Mouse (Mus musculus): ENCODE results near the gene Olfr980. TPM values are rescaled to one million over a fixed set of nuclear protein-coding genes. Genes with fewer than 3 reads are reported as not detected.
"Not testable (repeated sequence)": the region's sequence is repeated elsewhere in the genome, so short reads cannot be mapped to it uniquely, and the experiment has no call there.

Olfr980 gene
- not detected for total RNA-seq (2022)

DNA sequence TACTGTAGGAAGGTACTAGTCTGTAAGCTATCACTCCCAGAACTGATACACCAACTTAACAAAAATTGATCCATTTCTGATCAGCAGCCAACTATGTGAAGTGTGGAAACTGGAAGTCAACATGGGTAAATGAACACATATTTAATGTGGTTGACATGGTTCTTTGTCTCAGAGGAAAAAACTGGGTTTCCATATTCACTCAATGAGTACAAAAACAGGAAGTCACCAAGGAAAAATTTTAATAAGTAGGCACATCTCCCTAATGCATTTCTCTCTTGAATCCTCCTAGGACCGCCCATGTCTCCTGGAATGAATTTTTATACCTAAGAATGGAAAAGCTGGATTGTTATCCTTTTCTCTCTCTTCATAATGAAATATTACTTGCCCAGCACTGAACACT lies at the start of gene Olfr980:
Gene Olfr980 (minus strand): TSS at position 101 of the 400 bp plus-strand sequence.
- no peak for DNase-seq (ENCODE audit: low spot score in 2 of 2)

DNA sequence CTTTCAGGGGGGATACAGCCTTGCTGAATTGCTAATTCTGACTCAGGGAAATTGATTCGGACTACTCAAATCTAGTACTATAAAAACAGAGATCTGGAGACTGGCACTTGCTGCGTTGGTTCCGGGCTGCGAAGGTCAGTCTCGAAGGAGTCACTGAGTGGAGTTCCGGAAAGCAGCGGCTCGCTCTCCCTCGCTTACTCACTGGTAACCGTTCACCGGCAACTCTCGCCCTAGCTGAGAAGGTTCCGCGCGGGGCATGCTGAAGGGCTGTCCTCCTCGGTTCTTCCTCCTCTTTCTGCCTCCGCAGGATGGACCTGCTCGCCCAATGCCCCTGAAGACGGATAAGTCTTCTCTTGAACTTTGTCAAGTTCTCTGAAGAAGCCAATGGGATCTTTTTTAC lies 40.8 kb upstream of the Olfr980 start:
- DNase-seq (ENCODE audit: low spot score in 2 of 2): no peak

DNA sequence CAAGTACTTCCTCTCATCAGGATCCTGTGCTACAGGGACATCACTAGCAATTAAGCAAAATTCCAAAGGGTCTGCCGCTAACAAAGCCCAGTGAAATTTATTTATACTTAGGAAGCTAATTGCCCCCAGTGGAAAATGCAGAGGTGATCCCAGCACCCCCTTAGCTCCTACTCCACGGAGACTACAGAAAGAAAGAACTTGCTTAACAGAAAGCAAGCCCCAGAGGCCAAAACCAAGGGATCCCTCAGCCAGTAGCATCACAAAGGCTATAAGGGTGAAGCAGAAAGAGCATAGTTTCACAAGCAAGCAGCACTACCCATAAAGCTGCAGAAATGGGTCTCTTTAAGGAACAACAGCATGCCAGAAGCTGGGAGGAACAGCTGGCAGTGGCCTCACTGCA lies 11.8 kb upstream of the Olfr980 start, which contains the start of gene Olfr981:
Gene Olfr981 (plus strand): TSS at position 301 of the 400 bp plus-strand sequence.
- no peak for DNase-seq (ENCODE audit: low spot score in 2 of 2)

DNA sequence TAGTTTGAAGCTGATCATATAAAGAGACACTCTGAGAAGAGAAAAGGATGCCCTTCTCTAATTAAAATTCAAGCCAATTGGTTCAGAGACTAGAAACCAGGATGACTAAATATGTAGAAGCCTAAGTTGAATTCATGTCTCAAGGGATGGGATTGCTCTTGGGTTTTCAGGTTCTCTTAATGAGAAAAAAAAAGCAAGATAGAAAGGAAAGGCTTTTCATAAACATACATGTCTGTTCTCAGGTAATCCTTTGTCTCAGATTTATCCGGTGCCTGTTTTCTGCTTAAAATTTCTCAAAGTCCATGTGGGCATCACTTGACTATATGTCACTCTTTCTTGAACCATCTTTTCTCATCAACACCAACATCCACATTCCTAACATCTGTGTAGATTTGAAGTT lies 6.0 kb downstream of the Olfr980 start, which contains the start of gene Olfr979:
Gene Olfr979 (minus strand): TSS at position 101 of the 400 bp plus-strand sequence.
- no peak for DNase-seq (ENCODE audit: low spot score in 2 of 2)

DNA sequence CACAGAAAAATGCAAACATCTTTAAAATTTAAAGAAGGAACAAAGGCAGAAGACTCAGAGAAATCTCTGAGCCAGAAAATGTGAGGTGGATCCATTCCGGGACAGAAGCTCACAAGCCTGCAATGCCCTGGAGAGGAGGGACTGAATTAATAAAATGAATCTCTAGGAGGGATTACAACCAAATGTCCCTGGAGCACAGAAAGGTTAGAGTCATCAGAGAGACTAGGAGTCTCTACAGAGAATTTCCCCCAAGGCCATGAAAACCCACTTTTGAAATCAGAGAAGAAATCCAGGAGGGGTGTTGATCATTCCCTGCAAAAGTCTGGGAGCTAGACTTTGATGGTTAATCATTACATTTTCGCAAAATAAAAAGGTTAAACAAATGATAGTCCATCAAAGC lies 17.6 kb downstream of the Olfr980 start, which contains the start of gene Olfr978:
Gene Olfr978 (plus strand): TSS at position 301 of the 400 bp plus-strand sequence.
- no peak for DNase-seq (ENCODE audit: low spot score in 2 of 2)

DNA sequence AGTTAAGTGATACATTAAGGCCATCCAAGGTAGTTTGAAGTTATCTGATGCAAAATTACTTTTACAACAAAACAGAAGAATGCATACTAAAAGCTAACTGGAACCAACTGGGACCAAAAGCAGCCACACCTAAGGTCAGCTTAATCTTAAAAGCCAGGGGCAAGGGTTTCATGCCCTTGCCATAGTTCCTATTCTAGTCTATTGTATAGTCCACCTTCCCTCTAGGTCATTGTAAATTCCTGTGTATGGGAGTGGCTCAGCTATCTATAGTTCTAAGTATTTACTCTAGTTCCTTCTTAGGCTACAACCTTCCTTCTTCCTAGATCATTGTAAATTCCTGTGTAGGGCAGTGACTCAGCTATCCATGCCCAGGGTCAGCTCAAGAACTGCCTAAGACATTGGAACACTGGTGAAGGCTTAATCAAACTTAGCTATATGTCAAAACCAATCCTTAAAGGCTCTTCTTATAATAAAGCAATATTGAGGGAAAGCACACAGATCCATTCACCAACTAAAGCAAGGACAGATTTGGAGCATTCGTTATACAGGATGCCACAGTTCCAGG lies 32.7 kb downstream of the Olfr980 start:
- not testable (repeated sequence) for DNase-seq (ENCODE audit: low spot score in 2 of 2)

DNA sequence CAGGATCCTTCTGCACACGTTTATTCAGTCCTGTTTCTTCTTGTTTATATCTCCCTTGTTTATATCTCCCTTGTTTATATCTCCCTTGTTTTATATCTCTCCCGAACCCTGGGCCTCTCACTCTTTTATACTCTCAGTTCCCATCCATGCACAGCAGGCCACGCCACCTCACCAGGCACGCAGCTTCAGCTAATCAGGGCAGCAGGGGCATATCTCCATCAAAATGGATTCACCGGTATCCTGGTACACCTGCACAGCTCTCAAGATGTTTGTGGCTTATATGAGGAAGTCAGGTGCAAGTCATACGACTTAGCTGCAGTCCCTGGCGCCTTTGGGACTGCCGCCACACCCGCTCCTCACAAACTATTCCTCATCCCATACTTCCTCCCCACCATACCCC lies 48.3 kb downstream of the Olfr980 start, which contains the start of gene Olfr976:
Gene Olfr976 (minus strand): TSS at position 101 of the 400 bp plus-strand sequence.
- DNase-seq (ENCODE audit: low spot score in 2 of 2): not testable (repeated sequence)

Other genes starting within 250 kb of the Olfr980 start
- not detected for gene Olfr968, start 226.3 kb downstream of the Olfr980 start, total RNA-seq (2022)
- not detected for gene Olfr969, start 218.6 kb downstream of the Olfr980 start, total RNA-seq (2022)
- not detected for gene Olfr970, start 200.7 kb downstream of the Olfr980 start, total RNA-seq (2022)
- not detected for gene Olfr971, start 172.7 kb downstream of the Olfr980 start, total RNA-seq (2022)
- not detected for gene Olfr972, start 143.2 kb downstream of the Olfr980 start, total RNA-seq (2022)
- not detected for gene Olfr229, start 102.2 kb downstream of the Olfr980 start, total RNA-seq (2022)
- not detected for gene Olfr974, start 72.1 kb downstream of the Olfr980 start, total RNA-seq (2022)
- not detected for gene Olfr975, start 57.5 kb downstream of the Olfr980 start, total RNA-seq (2022)
- gene Olfr976, start 48.4 kb downstream of the Olfr980 start, total RNA-seq (2022): not detected
- gene Olfr978, start 17.5 kb downstream of the Olfr980 start, total RNA-seq (2022): not detected
- gene Olfr979, start 6.1 kb downstream of the Olfr980 start, total RNA-seq (2022): not detected
- not detected for gene Olfr981, start 11.9 kb upstream of the Olfr980 start, total RNA-seq (2022)
- gene Olfr982, start 64.2 kb upstream of the Olfr980 start, total RNA-seq (2022): not detected
- gene Olfr983, start 84.0 kb upstream of the Olfr980 start, total RNA-seq (2022): not detected
- under 1 TPM in 1 of 4 experiments, not detected in 3; 0.06 TPM for gene Olfr984, start 104.6 kb upstream of the Olfr980 start, total RNA-seq (2022)
- not detected for gene Olfr985, start 120.6 kb upstream of the Olfr980 start, total RNA-seq (2022)
- not detected for gene Tmem225, start 138.5 kb upstream of the Olfr980 start, total RNA-seq (2022)
- under 1 TPM in 1 of 4 experiments, not detected in 3; 0.18 TPM for gene Olfr986, start 171.3 kb upstream of the Olfr980 start, total RNA-seq (2022)
- 1 to 10 TPM; 3.7 to 5.1 (median 4.4) TPM for gene Zfp202, start 182.7 kb upstream of the Olfr980 start, total RNA-seq (2022)